Mouse (Mus musculus) erythroblast, embryonic 14.5 days (primary cell): Measurements from ENCODE around the gene Snx11. TPM values are rescaled to one million over a fixed set of nuclear protein-coding genes. Genes with fewer than 3 reads are reported as not detected.

Experiments
- H3K27me3 ChIP-seq: 2 replicates; pipeline ENCODE4 v1.6.1; 2012; ENCODE audit warnings: inconsistent platforms; ENCODE audit not compliant: control insufficient read depth
- H3K36me3 ChIP-seq: 2 replicates; pipeline ENCODE4 v1.6.1; 2012; ENCODE audit warnings: mild to moderate bottlenecking, inconsistent platforms; ENCODE audit not compliant: control insufficient read depth
- H3K4me1 ChIP-seq: 2 replicates; pipeline ENCODE4 v1.6.1; 2012; ENCODE audit warnings: inconsistent platforms; ENCODE audit not compliant: control insufficient read depth
- H3K4me3 ChIP-seq: replicated peaks from 2 replicates; pipeline ENCODE3; 2012; ENCODE audit warnings: moderate library complexity, mild to moderate bottlenecking, inconsistent platforms
- H3K9me3 ChIP-seq: 2 replicates; pipeline ENCODE4 v1.6.1; 2012; ENCODE audit warnings: low read length, inconsistent platforms, mixed read lengths; ENCODE audit not compliant: control insufficient read depth
- GATA1 ChIP-seq: IDR thresholded peaks from 2 replicates; pipeline ENCODE4 v1.6.1; 2012; ENCODE audit warnings: low read length, inconsistent platforms, mixed read lengths
- TAL1 ChIP-seq: IDR thresholded peaks from 3 replicates; pipeline ENCODE4 v1.6.1; 2012; ENCODE audit warnings: low read length, inconsistent platforms, mixed read lengths
- polyA plus RNA-seq: library from polyadenylated mRNA; stranded (reverse); fragments of >175 nt; gene quantifications from 2 replicates; pipeline ENCODE4 v1.2.3, GENCODE M21; 2012

Gene Snx11
- 1.4 TPM in 2 replicates for polyA plus RNA-seq

- TF ChIP-seq TAL1 (no peak), GATA1 (no peak)
- H3K27me3 ChIP-seq: no peaks in the 10 kb centered on the region
- no peaks in the 10 kb centered on the region for H3K9me3 ChIP-seq
- peak within 1 kb of the TSS; percentile 73 for H3K4me3 ChIP-seq
- peaks cover 24% of the 10 kb centered on the region for H3K36me3 ChIP-seq
- H3K4me1 ChIP-seq: peaks cover 32% of the 10 kb centered on the region
These were observed at the start of gene Snx11 for GRCm38 (mm10) chr11:96776968-96777962. Snx11 (minus strand) TSS chr11:96777559.

DNA sequence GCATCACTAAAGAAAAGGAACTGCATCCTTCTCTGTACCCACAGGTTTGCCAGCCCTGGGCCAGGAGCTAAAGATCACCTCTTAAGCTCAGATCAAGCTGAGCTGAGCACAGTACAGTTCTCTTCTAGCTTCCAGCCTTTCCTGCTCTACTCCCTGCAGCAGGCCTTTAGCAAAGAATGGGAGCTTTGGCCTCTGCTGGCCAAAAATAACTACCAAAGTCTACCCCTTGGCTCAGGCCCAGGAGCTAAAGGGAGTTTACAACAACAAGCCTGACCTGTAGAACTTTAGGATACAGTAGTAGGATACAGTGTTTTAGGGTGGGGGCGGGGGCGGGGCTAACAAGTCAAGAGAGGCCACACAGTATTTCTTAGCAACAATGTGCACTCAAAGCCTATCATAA lies 49.1 kb upstream of the Snx11 start:
- Histone ChIP-seq H3K36me3 (peaks cover 60% of the 10 kb centered on the region), H3K9me3 (no peaks in the 10 kb centered on the region), H3K4me1 (peaks cover 80% of the 10 kb centered on the region), H3K27me3 (no peaks in the 10 kb centered on the region), H3K4me3 (no peak overlapping the region)
- TF ChIP-seq GATA1: no peak

DNA sequence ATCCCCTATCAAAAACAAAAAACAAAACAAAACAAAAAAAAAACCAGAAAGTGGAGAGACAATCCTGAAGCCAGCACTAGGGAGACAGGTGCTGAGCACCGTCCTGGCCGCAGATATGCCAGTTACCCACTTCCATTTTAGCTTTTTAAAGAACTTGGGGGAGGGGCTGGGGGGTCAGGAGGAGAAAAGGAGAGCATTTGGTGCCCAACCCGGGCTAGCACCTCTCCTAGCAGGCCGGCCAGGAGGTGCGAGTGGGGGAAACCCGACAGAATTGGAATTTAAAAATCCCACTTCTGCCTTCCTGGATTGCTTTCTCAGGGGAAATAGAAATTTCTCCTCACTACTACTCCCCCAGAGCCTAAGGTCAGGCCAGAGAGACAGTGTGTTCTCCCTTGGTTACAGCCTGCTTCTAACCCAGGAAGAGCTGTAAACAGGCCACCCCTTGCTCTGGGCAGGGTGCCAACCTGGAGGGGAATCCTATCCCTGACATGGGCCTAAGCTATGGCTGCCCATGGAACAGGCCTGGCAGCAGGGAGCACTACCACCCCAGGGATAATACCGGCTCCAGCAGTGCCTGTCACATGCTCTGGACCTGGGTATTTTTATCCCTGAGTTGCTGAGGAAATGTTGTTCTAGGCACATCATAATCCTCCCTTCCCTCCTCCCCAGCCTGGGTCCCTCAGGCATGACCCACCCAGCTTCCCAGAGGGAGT lies 47.6 kb upstream of the Snx11 start:
- TF ChIP-seq TAL1: no peak
- TF ChIP-seq GATA1: no peak
- no peaks in the 10 kb centered on the region for H3K9me3 ChIP-seq
- H3K4me1 ChIP-seq: peaks cover 67% of the 10 kb centered on the region
- no peaks in the 10 kb centered on the region for H3K27me3 ChIP-seq
- H3K36me3 ChIP-seq: peaks cover 75% of the 10 kb centered on the region
- no peak overlapping the region for H3K4me3 ChIP-seq

DNA sequence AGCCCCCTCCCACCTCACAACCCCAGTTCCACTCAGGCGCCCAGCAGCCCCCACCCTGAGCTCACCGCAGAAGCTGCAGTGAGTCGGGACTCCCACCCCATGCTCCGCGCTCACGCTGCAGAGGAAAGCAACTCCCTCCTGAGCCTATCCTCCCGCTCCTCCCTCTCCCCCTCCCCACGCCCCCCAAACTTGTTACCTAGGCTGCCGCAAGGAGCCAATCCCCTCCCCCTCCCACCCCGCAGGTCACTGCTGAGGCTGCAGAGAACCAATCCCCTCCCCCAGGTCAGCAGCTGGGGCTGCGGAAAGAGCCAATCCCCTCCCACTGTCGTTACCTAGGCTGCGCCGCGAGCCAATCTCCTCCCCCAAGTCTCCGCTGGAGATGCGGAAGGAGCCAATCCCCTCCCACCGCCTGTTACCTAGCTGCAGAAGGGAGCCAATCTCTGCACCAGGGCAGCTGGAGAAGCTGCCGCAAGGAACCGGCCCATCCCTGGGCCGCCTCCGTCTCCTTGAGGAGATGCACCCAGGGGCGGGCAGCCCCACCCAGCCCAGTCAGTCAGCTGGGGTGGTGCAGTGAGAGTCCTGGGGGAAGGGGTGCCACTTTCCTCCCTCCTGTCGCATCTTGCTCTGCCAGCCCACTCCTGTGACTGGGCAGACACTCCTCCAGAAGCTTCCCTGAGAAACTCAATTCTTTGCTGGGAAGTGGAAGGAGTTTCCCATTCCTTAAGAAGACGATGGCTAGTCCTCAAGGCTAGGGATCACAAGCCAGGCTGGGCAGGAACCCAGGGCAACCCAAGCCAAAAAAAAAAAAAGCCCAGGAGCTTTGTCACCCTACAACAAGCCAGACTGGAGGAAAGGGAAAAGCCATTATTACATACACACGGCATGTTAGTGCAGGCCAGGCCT lies 46.8 kb upstream of the Snx11 start:
- TF ChIP-seq TAL1: no peak
- TF ChIP-seq GATA1: no peak
- H3K9me3 ChIP-seq: no peaks in the 10 kb centered on the region

GRCm38 (mm10) chr11:96823471-96823837 lies 46.1 kb upstream of the Snx11 start:
- Histone ChIP-seq H3K4me3 (peak overlapping the region; percentile 59), H3K36me3 (peaks cover 90% of the 10 kb centered on the region), H3K27me3 (no peaks in the 10 kb centered on the region), H3K9me3 (no peaks in the 10 kb centered on the region), H3K4me1 (peaks cover 60% of the 10 kb centered on the region)
- TF ChIP-seq GATA1: no peak
- TF ChIP-seq TAL1: no peak

More for the DNA sequence above, 46.8 kb upstream of the Snx11 start:
- Histone ChIP-seq H3K4me1 (peaks cover 66% of the 10 kb centered on the region), H3K27me3 (no peaks in the 10 kb centered on the region), H3K4me3 (peak overlapping the region; percentile 59), H3K36me3 (peaks cover 83% of the 10 kb centered on the region)

- no peaks in the 10 kb centered on the region for H3K9me3 ChIP-seq
- no peak for TF ChIP-seq GATA1
- TF ChIP-seq TAL1: no peak
- no peaks in the 10 kb centered on the region for H3K27me3 ChIP-seq
- H3K4me1 ChIP-seq: peaks cover 54% of the 10 kb centered on the region
- peak overlapping the region; percentile 59 for H3K4me3 ChIP-seq
- H3K36me3 ChIP-seq: peaks cover 91% of the 10 kb centered on the region
These were observed 45.5 kb upstream of the Snx11 start for GRCm38 (mm10) chr11:96822675-96823470.

DNA sequence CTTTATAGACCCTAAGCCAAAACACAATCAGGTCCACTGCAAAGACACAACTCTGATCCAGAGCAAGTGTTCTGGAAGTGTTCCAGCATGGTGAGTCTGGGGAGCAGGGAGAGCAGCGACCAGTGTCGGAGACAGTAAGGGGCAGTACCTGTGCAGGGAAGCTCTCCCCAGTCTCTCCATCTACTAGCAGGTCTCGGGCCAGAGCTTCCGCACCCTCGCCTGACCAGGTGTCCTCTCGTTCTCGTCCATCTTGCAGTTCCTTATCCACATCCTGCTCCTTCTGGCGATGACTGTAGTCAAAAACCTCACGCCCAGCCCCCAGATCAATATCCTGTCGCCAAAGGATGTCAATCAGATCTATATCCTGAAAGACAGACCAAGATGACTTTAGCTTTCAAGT lies 44.6 kb upstream of the Snx11 start:
- peaks cover 45% of the 10 kb centered on the region for H3K4me1 ChIP-seq

DNA sequence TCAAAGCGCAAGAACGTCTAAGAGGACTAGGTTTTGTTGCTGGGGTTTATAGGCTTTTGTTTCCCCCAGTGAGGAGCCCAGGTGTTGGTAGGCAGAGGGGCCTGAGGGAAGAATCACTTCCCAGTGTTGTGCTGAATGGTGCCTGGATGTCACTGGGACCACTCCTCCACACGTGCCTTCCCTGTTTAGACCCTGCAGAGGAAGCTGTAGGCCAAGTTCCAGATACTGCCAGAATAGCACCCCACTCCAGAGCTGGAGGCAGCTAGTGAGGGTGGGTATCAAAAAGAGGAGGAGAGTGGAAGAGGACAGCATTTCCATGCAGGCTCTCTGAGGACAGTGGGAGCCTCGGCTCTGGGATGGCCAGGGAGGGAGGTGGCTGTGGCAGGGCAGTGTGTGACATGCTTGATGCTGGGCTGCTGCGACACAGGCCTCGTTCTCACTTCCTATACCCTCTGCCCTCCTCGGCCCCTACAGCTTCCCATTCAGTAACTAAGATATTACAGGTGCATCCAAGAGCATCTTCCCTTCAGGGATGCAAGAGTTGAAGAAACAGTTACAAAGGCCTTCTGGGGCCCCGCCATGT lies 40.9 kb upstream of the Snx11 start:
- no peaks in the 10 kb centered on the region for H3K27me3 ChIP-seq
- peaks cover 8% of the 10 kb centered on the region for H3K4me1 ChIP-seq
- H3K36me3 ChIP-seq: peaks cover 95% of the 10 kb centered on the region
- H3K4me3 ChIP-seq: no peak overlapping the region
- no peak for TF ChIP-seq GATA1
- H3K9me3 ChIP-seq: no peaks in the 10 kb centered on the region

More for the DNA sequence above, 44.6 kb upstream of the Snx11 start:
- Histone ChIP-seq H3K9me3 (no peaks in the 10 kb centered on the region), H3K27me3 (no peaks in the 10 kb centered on the region), H3K4me3 (no peak overlapping the region), H3K36me3 (peaks cover 91% of the 10 kb centered on the region)
- TF ChIP-seq GATA1 (no peak), TAL1 (no peak)
